Mouse (Mus musculus): ENCODE measurements around the gene Tssk1. TPM values are rescaled to one million over a fixed set of nuclear protein-coding genes. Genes with fewer than 3 reads are reported as not detected.
A peak's percentile ranks its signal among the peaks of the same experiment; 100 is the strongest.

The Tssk1 gene
- polyA plus RNA-seq, 1 experiment from 2014 or later, result 0.06 TPM

- Histone ChIP-seq H3K4me1 (ENCODE audit: control insufficient read depth, insufficient read depth, low read length) (peaks cover 7% of the 10 kb centered on the region), H3K9me3 (replicated peaks; ENCODE audit: control insufficient read depth, low read length) (no peaks in the 10 kb centered on the region), H3K4me3 (ENCODE audit: low read depth, low read length) (no peak overlapping the region), H3K9ac (ENCODE audit: low read length) (no peak overlapping the region), H3K4me2 (ENCODE audit: low read length) (no peak overlapping the region), H3K27ac (ENCODE audit: low read depth, low read length) (no peak overlapping the region), H3K27me3 (replicated peaks; ENCODE audit: control insufficient read depth, insufficient read depth, low read length) (no peaks in the 10 kb centered on the region), H3K36me3 (ENCODE audit: control insufficient read depth, insufficient read depth, low read length) (peaks cover 18% of the 10 kb centered on the region)
- WGBS, result 70% methylated on average over 2 of the region's 2 CpGs
- ATAC-seq (no peak), DNase-seq (ENCODE audit: low spot score) (no peak)
Observed at GRCm38 (mm10) chr16:17929631-17930030, 35.6 kb downstream of the Tssk1 start.

GRCm38 (mm10) chr16:17931906-17932460 lies 38.0 kb downstream of the Tssk1 start:
- 59% methylated on average over 5 of the region's 5 CpGs for whole genome bisulfite sequencing
- H3K4me1 ChIP-seq (ENCODE audit: control insufficient read depth, insufficient read depth, low read length), result peaks cover 1% of the 10 kb centered on the region

GRCm38 (mm10) chr16:17933594-17934444 lies 39.8 kb downstream of the Tssk1 start:
- no peak for ATAC-seq
- H3K4me3 ChIP-seq (ENCODE audit: low read depth, low read length), result no peak overlapping the region
- no peak overlapping the region for H3K9ac ChIP-seq (ENCODE audit: low read length)
- H3K9me3 ChIP-seq (replicated peaks; ENCODE audit: control insufficient read depth, low read length), result no peaks in the 10 kb centered on the region
- H3K27me3 ChIP-seq (replicated peaks; ENCODE audit: control insufficient read depth, insufficient read depth, low read length), result no peaks in the 10 kb centered on the region; the same call in 1 of the 2 replicates
- WGBS, result 75% methylated on average over 9 of the region's 9 CpGs
- no peaks in the 10 kb centered on the region for H3K36me3 ChIP-seq (ENCODE audit: control insufficient read depth, insufficient read depth, low read length)
- H3K4me1 ChIP-seq (ENCODE audit: control insufficient read depth, insufficient read depth, low read length), result no peaks in the 10 kb centered on the region; the same call in 1 of the 2 replicates
- no peak overlapping the region for H3K4me2 ChIP-seq (ENCODE audit: low read length)
- no peak for DNase-seq (ENCODE audit: low spot score)
- no peak overlapping the region for H3K27ac ChIP-seq (ENCODE audit: low read depth, low read length)

More at GRCm38 (mm10) chr16:17931906-17932460, 38.0 kb downstream of the Tssk1 start:
- DNase-seq (ENCODE audit: low spot score) (no peak), ATAC-seq (no peak)
- H3K9me3 ChIP-seq (replicated peaks; ENCODE audit: control insufficient read depth, low read length), result no peaks in the 10 kb centered on the region
- H3K36me3 ChIP-seq (ENCODE audit: control insufficient read depth, insufficient read depth, low read length), result no peaks in the 10 kb centered on the region
- H3K27me3 ChIP-seq (replicated peaks; ENCODE audit: control insufficient read depth, insufficient read depth, low read length), result no peaks in the 10 kb centered on the region; the same call in 1 of the 2 replicates
- no peak overlapping the region for H3K27ac ChIP-seq (ENCODE audit: low read depth, low read length)
- no peak overlapping the region for H3K9ac ChIP-seq (ENCODE audit: low read length)
- H3K4me2 ChIP-seq (ENCODE audit: low read length), result no peak overlapping the region
- H3K4me3 ChIP-seq (ENCODE audit: low read depth, low read length), result no peak overlapping the region

GRCm38 (mm10) chr16:17934445-17934910 lies 40.5 kb downstream of the Tssk1 start:
- no peaks in the 10 kb centered on the region for H3K9me3 ChIP-seq (replicated peaks; ENCODE audit: control insufficient read depth, low read length)
- DNase-seq (ENCODE audit: low spot score), result no peak
- WGBS, result 66% methylated on average over 3 of the region's 3 CpGs

GRCm38 (mm10) chr16:17936776-17937175 lies 42.8 kb downstream of the Tssk1 start:
- Histone ChIP-seq H3K4me3 (ENCODE audit: low read depth, low read length) (no peak overlapping the region), H3K27ac (ENCODE audit: low read depth, low read length) (no peak overlapping the region), H3K9me3 (replicated peaks; ENCODE audit: control insufficient read depth, low read length) (no peaks in the 10 kb centered on the region), H3K4me2 (ENCODE audit: low read length) (no peak overlapping the region), H3K36me3 (ENCODE audit: control insufficient read depth, insufficient read depth, low read length) (no peaks in the 10 kb centered on the region), H3K4me1 (ENCODE audit: control insufficient read depth, insufficient read depth, low read length) (no peaks in the 10 kb centered on the region), H3K27me3 (replicated peaks; ENCODE audit: control insufficient read depth, insufficient read depth, low read length) (no peaks in the 10 kb centered on the region; the same call in 1 of the 2 replicates), H3K9ac (ENCODE audit: low read length) (no peak overlapping the region)
- DNase-seq (ENCODE audit: low spot score) (no peak), ATAC-seq (no peak)
- WGBS, result 87% methylated on average over 10 of the region's 10 CpGs

More at GRCm38 (mm10) chr16:17934445-17934910, 40.5 kb downstream of the Tssk1 start:
- no peaks in the 10 kb centered on the region for H3K4me1 ChIP-seq (ENCODE audit: control insufficient read depth, insufficient read depth, low read length)
- no peaks in the 10 kb centered on the region; the same call in 1 of the 2 replicates for H3K27me3 ChIP-seq (replicated peaks; ENCODE audit: control insufficient read depth, insufficient read depth, low read length)
- no peak overlapping the region for H3K27ac ChIP-seq (ENCODE audit: low read depth, low read length)
- H3K4me3 ChIP-seq (ENCODE audit: low read depth, low read length), result no peak overlapping the region
- H3K9ac ChIP-seq (ENCODE audit: low read length), result no peak overlapping the region
- H3K36me3 ChIP-seq (ENCODE audit: control insufficient read depth, insufficient read depth, low read length), result no peaks in the 10 kb centered on the region
- no peak overlapping the region for H3K4me2 ChIP-seq (ENCODE audit: low read length)
- no peak for ATAC-seq

GRCm38 (mm10) chr16:17938187-17938586 lies 44.2 kb downstream of the Tssk1 start:
- no peak for ATAC-seq
- Histone ChIP-seq H3K9me3 (replicated peaks; ENCODE audit: control insufficient read depth, low read length) (no peaks in the 10 kb centered on the region), H3K4me2 (ENCODE audit: low read length) (no peak overlapping the region), H3K27me3 (replicated peaks; ENCODE audit: control insufficient read depth, insufficient read depth, low read length) (no peaks in the 10 kb centered on the region; the same call in 1 of the 2 replicates), H3K4me3 (ENCODE audit: low read depth, low read length) (no peak overlapping the region), H3K4me1 (ENCODE audit: control insufficient read depth, insufficient read depth, low read length) (no peaks in the 10 kb centered on the region), H3K9ac (ENCODE audit: low read length) (no peak overlapping the region), H3K27ac (ENCODE audit: low read depth, low read length) (no peak overlapping the region), H3K36me3 (ENCODE audit: control insufficient read depth, insufficient read depth, low read length) (no peaks in the 10 kb centered on the region)
- no peak for DNase-seq (ENCODE audit: low spot score)
- 83% methylated on average over 7 of the region's 7 CpGs for WGBS

- peak; percentile 79; the same call in 1 of the 2 replicates for ATAC-seq
- Histone ChIP-seq H3K4me2 (ENCODE audit: low read length) (no peak overlapping the region), H3K36me3 (ENCODE audit: control insufficient read depth, insufficient read depth, low read length) (no peaks in the 10 kb centered on the region), H3K9me3 (replicated peaks; ENCODE audit: control insufficient read depth, low read length) (no peaks in the 10 kb centered on the region), H3K27me3 (replicated peaks; ENCODE audit: control insufficient read depth, insufficient read depth, low read length) (no peaks in the 10 kb centered on the region; the same call in 1 of the 2 replicates), H3K4me3 (ENCODE audit: low read depth, low read length) (no peak overlapping the region), H3K27ac (ENCODE audit: low read depth, low read length) (no peak overlapping the region), H3K4me1 (ENCODE audit: control insufficient read depth, insufficient read depth, low read length) (no peaks in the 10 kb centered on the region), H3K9ac (ENCODE audit: low read length) (no peak overlapping the region)
- peak; percentile 70 for DNase-seq (ENCODE audit: low spot score)
- 8% methylated on average over 7 of the region's 7 CpGs for WGBS
Observed at GRCm38 (mm10) chr16:17938821-17939220, 44.8 kb downstream of the Tssk1 start.

GRCm38 (mm10) chr16:17939255-17939751 lies 45.3 kb downstream of the Tssk1 start:
- Histone ChIP-seq H3K4me3 (ENCODE audit: low read depth, low read length) (no peak overlapping the region), H3K9ac (ENCODE audit: low read length) (no peak overlapping the region), H3K4me2 (ENCODE audit: low read length) (no peak overlapping the region), H3K4me1 (ENCODE audit: control insufficient read depth, insufficient read depth, low read length) (no peaks in the 10 kb centered on the region), H3K27me3 (replicated peaks; ENCODE audit: control insufficient read depth, insufficient read depth, low read length) (no peaks in the 10 kb centered on the region; the same call in 1 of the 2 replicates), H3K27ac (ENCODE audit: low read depth, low read length) (0 out of 2 replicates have a peak overlapping the region, but pooled peaks have one; percentile 5), H3K9me3 (replicated peaks; ENCODE audit: control insufficient read depth, low read length) (no peaks in the 10 kb centered on the region), H3K36me3 (ENCODE audit: control insufficient read depth, insufficient read depth, low read length) (no peaks in the 10 kb centered on the region)
- ATAC-seq (0 out of 2 replicates have a peak, but pooled peaks have one; percentile 26), DNase-seq (ENCODE audit: low spot score) (no peak)
- WGBS, result 43% methylated on average over 9 of the region's 9 CpGs
